Mouse (Mus musculus): ENCODE data around the gene Mapkap1. TPM values are rescaled to one million over a fixed set of nuclear protein-coding genes. Genes with fewer than 3 reads are reported as not detected.

The Mapkap1 gene
- total and polyA plus RNA-seq, 2 experiments from 2014 or later: 60.3 to 87.6 TPM

DNA sequence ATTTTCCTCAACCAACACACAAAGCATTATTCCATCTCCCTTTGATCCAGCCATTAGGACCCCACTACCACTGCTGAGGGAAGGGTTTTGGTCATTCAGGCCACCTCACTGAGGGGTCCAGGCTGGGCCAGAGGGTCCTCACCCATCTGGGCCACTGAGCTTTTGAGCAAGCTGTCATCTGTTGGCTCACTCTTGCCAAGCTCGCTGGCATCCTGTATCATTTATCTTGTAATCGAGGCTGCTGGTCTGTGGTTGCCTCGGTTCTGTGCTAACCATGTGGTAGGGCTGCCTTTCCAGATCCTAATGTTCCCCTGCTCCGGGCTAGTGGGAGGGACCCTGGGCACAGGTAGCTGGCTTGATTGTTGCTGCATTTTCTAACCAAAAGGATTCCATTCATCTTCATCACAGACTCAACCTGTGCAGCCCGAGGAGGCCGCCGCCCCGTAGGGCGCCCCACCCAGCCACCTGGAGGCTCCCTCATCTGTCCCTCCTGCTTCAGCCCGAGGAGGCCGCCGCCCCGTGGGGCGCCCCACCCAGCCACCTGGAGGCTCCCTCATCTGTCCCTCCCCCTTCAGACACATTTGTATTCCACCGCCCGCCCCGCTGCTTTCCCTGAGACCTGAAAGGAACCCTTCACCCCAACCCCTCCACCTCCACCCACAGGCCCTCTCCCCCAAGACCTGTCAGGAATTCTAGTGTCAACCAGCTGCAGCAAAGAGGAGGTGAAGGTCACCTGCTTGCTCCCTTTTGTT is 262.0 kb downstream of the Mapkap1 start:
- DNase-seq (ENCODE audit: low spot score): no peak
- no peak for TF ChIP-seq EP300 (IDR thresholded peaks at IDR 0.05; ENCODE audit: low read depth)
- no peak for TF ChIP-seq CTCF (IDR thresholded peaks at IDR 0.05; ENCODE audit: low read depth)
- H3K27ac ChIP-seq (ENCODE audit: low read depth): peak overlapping the region; percentile 82
- no peaks in the 10 kb centered on the region for H3K9me3 ChIP-seq (replicated peaks; ENCODE audit: control insufficient read depth, low read length)
- no peak overlapping the region for H3K9ac ChIP-seq (replicated peaks; ENCODE audit: low read depth, low read length)
- no peaks in the 10 kb centered on the region for H3K36me3 ChIP-seq (replicated peaks; ENCODE audit: control insufficient read depth, insufficient read depth, low read length)
- peaks cover 18% of the 10 kb centered on the region for H3K4me1 ChIP-seq (ENCODE audit: control insufficient read depth, insufficient read depth)
- ATAC-seq (ENCODE audit: insufficient read depth, low read depth): no peak
- H3K4me3 ChIP-seq (ENCODE audit: low read depth, low read length): no peak overlapping the region
- H3K27me3 ChIP-seq (ENCODE audit: control insufficient read depth, insufficient read depth, low read length): no peaks in the 10 kb centered on the region
- 34% methylated on average over 17 of the region's 17 CpGs for WGBS
- H3K4me2 ChIP-seq (ENCODE audit: low read depth, low read length): 0 out of 2 replicates have a peak overlapping the region, but pooled peaks have one; percentile 8

DNA sequence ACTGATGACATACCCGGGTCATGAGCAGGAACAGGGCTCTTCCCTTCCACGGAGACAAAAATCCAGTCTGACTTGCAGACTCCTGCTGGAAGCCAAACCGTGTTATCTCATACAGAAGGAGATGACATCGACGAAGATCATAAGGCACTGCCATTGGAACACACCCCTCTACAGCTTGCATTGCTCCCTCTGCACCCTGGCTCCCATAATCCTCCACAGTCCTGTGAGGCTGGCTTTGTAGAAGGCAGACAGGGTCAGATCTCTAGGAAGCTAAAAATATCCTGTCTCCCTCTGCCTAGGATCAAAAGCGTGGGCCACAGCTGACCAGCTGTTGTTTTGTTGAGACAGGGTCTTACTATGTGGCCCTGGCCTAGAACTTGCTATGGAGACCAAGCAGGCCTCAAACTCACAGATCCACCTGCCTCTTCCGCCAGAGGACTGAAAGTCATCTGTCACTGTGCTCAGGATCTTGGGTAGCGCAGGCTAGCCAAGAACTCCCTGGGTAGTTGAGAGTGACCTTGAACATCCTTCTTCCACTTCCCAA is 262.7 kb downstream of the Mapkap1 start:
- Histone ChIP-seq H3K27ac (ENCODE audit: low read depth) (peak overlapping the region; percentile 82), H3K4me1 (ENCODE audit: control insufficient read depth, insufficient read depth) (peaks cover 18% of the 10 kb centered on the region), H3K4me3 (ENCODE audit: low read depth, low read length) (no peak overlapping the region), H3K36me3 (replicated peaks; ENCODE audit: control insufficient read depth, insufficient read depth, low read length) (no peaks in the 10 kb centered on the region), H3K4me2 (ENCODE audit: low read depth, low read length) (0 out of 2 replicates have a peak overlapping the region, but pooled peaks have one; percentile 8), H3K27me3 (ENCODE audit: control insufficient read depth, insufficient read depth, low read length) (no peaks in the 10 kb centered on the region), H3K9me3 (replicated peaks; ENCODE audit: control insufficient read depth, low read length) (no peaks in the 10 kb centered on the region), H3K9ac (replicated peaks; ENCODE audit: low read depth, low read length) (no peak overlapping the region)
- TF ChIP-seq CTCF (IDR thresholded peaks at IDR 0.05; ENCODE audit: low read depth) (no peak), EP300 (IDR thresholded peaks at IDR 0.05; ENCODE audit: low read depth) (no peak)
- DNase-seq (ENCODE audit: low spot score) (peak; percentile 46), ATAC-seq (ENCODE audit: insufficient read depth, low read depth) (peak; percentile 52)
- WGBS: 25% methylated on average over 8 of the region's 8 CpGs

DNA sequence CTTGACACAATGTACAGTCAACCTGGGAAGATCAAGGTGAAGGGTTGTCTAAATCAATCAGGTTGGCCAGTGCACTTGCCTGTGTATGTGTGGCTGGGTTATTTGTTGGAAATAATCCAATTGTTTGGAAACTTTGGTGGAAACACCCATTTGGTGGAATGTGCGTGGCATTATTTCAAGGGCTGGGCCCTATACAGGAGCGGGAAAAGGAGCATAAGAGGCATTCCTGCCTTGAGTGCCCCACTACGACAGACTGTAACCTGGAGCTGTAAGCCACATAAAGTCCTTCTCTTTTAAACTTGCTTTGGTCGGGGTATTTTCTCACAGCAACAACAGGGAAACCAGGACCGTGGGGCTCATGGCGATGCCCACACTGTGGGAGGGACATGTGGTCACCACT is 263.9 kb downstream of the Mapkap1 start:
- H3K4me2 ChIP-seq (ENCODE audit: low read depth, low read length): no peak overlapping the region
- H3K9me3 ChIP-seq (replicated peaks; ENCODE audit: control insufficient read depth, low read length): no peaks in the 10 kb centered on the region
- no peaks in the 10 kb centered on the region for H3K27me3 ChIP-seq (ENCODE audit: control insufficient read depth, insufficient read depth, low read length)
- no peak overlapping the region for H3K27ac ChIP-seq (ENCODE audit: low read depth)
- no peak overlapping the region for H3K9ac ChIP-seq (replicated peaks; ENCODE audit: low read depth, low read length)
- TF ChIP-seq CTCF (IDR thresholded peaks at IDR 0.05; ENCODE audit: low read depth) (no peak), EP300 (IDR thresholded peaks at IDR 0.05; ENCODE audit: low read depth) (no peak)
- H3K36me3 ChIP-seq (replicated peaks; ENCODE audit: control insufficient read depth, insufficient read depth, low read length): peaks cover 8% of the 10 kb centered on the region
- H3K4me3 ChIP-seq (ENCODE audit: low read depth, low read length): no peak overlapping the region
- WGBS: 80% methylated on average over 6 of the region's 6 CpGs
- ATAC-seq (ENCODE audit: insufficient read depth, low read depth): no peak
- H3K4me1 ChIP-seq (ENCODE audit: control insufficient read depth, insufficient read depth): peaks cover 18% of the 10 kb centered on the region
- DNase-seq (ENCODE audit: low spot score): no peak

DNA sequence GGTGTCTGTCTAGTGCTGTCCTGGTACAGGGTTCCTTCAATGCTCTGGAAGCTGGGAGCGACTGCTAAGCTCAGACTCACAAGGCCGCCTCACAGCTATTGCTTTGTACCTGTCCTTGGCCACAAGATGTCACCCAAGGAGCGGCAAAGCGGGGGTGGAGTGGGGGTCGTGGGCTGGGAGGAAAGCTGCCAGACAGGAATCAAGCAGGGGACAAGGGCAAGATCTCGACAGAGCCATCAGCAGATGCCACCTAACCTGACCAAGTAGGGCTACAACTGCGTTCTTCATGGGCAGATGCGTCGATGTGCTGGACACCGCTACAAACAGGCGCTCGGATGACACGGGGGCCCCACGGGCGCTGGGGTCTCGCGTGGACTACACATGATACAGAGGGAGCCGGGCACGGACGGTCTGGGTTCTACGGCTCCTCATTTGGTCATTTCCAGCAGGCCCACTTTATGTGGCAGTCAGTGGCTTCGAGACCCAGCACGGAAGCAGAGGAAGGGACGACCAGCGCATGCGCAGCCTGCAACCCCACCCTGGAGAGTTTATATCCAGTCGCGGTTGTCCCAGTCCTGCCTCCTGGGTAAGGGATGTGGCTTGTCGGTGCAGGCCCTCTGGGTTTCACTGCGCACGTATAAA is 264.9 kb downstream of the Mapkap1 start:
- peak overlapping the region; percentile 55 for H3K9ac ChIP-seq (replicated peaks; ENCODE audit: low read depth, low read length)
- H3K36me3 ChIP-seq (replicated peaks; ENCODE audit: control insufficient read depth, insufficient read depth, low read length): peaks cover 18% of the 10 kb centered on the region
- DNase-seq (ENCODE audit: low spot score): peak; percentile 52
- ATAC-seq (ENCODE audit: insufficient read depth, low read depth): peak; percentile 60
- H3K9me3 ChIP-seq (replicated peaks; ENCODE audit: control insufficient read depth, low read length): no peaks in the 10 kb centered on the region
- H3K27ac ChIP-seq (ENCODE audit: low read depth): peak overlapping the region; percentile 12; the same call in 1 of the 2 replicates
- H3K27me3 ChIP-seq (ENCODE audit: control insufficient read depth, insufficient read depth, low read length): no peaks in the 10 kb centered on the region
- H3K4me1 ChIP-seq (ENCODE audit: control insufficient read depth, insufficient read depth): peaks cover 18% of the 10 kb centered on the region
- WGBS: 24% methylated on average over 31 of the region's 31 CpGs
- TF ChIP-seq CTCF (IDR thresholded peaks at IDR 0.05; ENCODE audit: low read depth) (peak; percentile 65), EP300 (IDR thresholded peaks at IDR 0.05; ENCODE audit: low read depth) (no peak)
- H3K4me3 ChIP-seq (ENCODE audit: low read depth, low read length): peak overlapping the region; percentile 54
- peak overlapping the region; percentile 78 for H3K4me2 ChIP-seq (ENCODE audit: low read depth, low read length)

DNA sequence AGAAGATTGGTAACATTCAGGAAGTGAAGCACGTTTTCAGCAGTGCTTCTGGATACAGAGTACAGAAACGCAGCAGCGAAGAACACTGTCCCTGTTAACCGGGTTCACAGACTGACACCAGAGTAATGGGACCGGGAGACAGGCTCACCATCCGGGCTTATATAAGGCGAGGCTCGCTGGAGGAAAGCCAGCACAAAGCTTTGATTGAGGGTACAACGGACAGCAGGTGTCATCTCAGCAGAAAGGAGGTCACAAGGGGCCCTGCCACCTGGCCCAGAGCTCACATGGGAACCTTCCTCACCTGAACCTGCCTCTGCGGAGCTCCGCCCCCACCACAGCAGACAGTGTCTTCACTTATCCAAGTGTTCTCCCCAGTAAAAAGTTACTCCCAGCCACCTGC is 267.3 kb downstream of the Mapkap1 start:
- Histone ChIP-seq H3K27me3 (ENCODE audit: control insufficient read depth, insufficient read depth, low read length) (no peaks in the 10 kb centered on the region), H3K4me1 (ENCODE audit: control insufficient read depth, insufficient read depth) (peaks cover 16% of the 10 kb centered on the region), H3K4me2 (ENCODE audit: low read depth, low read length) (no peak overlapping the region), H3K4me3 (ENCODE audit: low read depth, low read length) (no peak overlapping the region), H3K36me3 (replicated peaks; ENCODE audit: control insufficient read depth, insufficient read depth, low read length) (peaks cover 42% of the 10 kb centered on the region), H3K9me3 (replicated peaks; ENCODE audit: control insufficient read depth, low read length) (no peaks in the 10 kb centered on the region), H3K9ac (replicated peaks; ENCODE audit: low read depth, low read length) (no peak overlapping the region), H3K27ac (ENCODE audit: low read depth) (no peak overlapping the region)
- no peak for DNase-seq (ENCODE audit: low spot score)
- no peak for TF ChIP-seq CTCF (IDR thresholded peaks at IDR 0.05; ENCODE audit: low read depth)
- no peak for TF ChIP-seq EP300 (IDR thresholded peaks at IDR 0.05; ENCODE audit: low read depth)
- WGBS: 79% methylated on average over 11 of the region's 11 CpGs
- ATAC-seq (ENCODE audit: insufficient read depth, low read depth): no peak

Other genes with a start within 250 kb of the Mapkap1 start
- gene Pbx3, start 33.6 kb upstream of the Mapkap1 start, total RNA-seq (2014; rRNA removed; ENCODE audit: low replicate concordance): 22.0 and 34.3 TPM in 2 replicates
- 10.2 and 11.4 TPM in 2 replicates for gene Pbx3, start 33.6 kb upstream of the Mapkap1 start, polyA plus RNA-seq (2015; fragmentation: Nextera tagmentation; extraction: Ambion mirVana)